In genomic region chr10:74924274-74924673, GRCm38 (mm10) we compare ENCODE assay signal across 20 mouse cellular contexts. TPM values are rescaled to one million over a fixed set of nuclear protein-coding genes. Genes with fewer than 3 reads are reported as not detected.
DNase-seq lines count a peak whose midpoint lies in the region; ATAC-seq lines count a peak whose summit lies in the region.
"Had no signal": no experiment of that assay in that cellular context is flagged by ENCODE, and none has a peak within 500 bp of the region (broad histone marks: within the 10 kb centered on the region; RNA-seq: fewer than 3 reads in every experiment).

No protein-coding gene starts in this region.

- peaks cover 9% of the 10 kb centered on the region; the same call in 1 of the 2 replicates for H3K9me3 ChIP-seq in megakaryocyte, embryonic 14.5 days
- H3K9me3 ChIP-seq: embryonic facial prominence, embryonic 13.5 days; embryonic facial prominence, embryonic 15.5 days; forebrain, embryonic 10.5 days; forebrain, embryonic 12.5 days; forebrain, embryonic 15.5 days had no signal

- peaks cover 57% of the 10 kb centered on the region for H3K27me3 ChIP-seq in megakaryocyte, embryonic 14.5 days (replicated peaks)
- H3K27me3 ChIP-seq: forebrain, embryonic 15.5 days; Patski had no signal

- peaks cover 70% of the 10 kb centered on the region for H3K4me1 ChIP-seq in megakaryocyte, embryonic 14.5 days

- no peak for ATAC-seq in megakaryocyte, adult 5-6 weeks (ENCODE audit: poor library complexity, severe bottlenecking)
- ATAC-seq: activated CD4-positive, CD25-positive, alpha-beta regulatory T cell, adult 4 months; forebrain, embryonic 15.5 days; Patski had no signal

- peak; percentile 46 for DNase-seq in cerebellum, adult 9-11 months
- DNase-seq in cerebellum, adult 11 months, result no peak
- peak; percentile 86 for DNase-seq in heart, adult 11 months
- no peak for DNase-seq in heart, adult 8-10 months (ENCODE audit: low spot score)
- DNase-seq in adrenal gland, postnatal 36 days, result no peak
- DNase-seq: adrenal gland, adult 8-10 months; adrenal gland, postnatal 14 days; cerebellum, adult 8-10 months; cerebellum, postnatal 36 days; embryo, embryonic 11 days had no signal

- no peaks in the 10 kb centered on the region for H3K36me3 ChIP-seq in megakaryocyte, embryonic 14.5 days (replicated peaks; ENCODE audit: low read length)
- H3K36me3 ChIP-seq: embryonic facial prominence, embryonic 13.5 days; embryonic facial prominence, embryonic 15.5 days; forebrain, embryonic 10.5 days; forebrain, embryonic 12.5 days; forebrain, embryonic 15.5 days had no signal

- peak overlapping the region; percentile 33 for H3K4me3 ChIP-seq in megakaryocyte, embryonic 14.5 days (replicated peaks)
- H3K4me3 ChIP-seq: embryonic facial prominence, embryonic 13.5 days; embryonic facial prominence, embryonic 15.5 days; erythroblast, embryonic 14.5 days; forebrain, embryonic 10.5 days; forebrain, embryonic 12.5 days; forebrain, embryonic 15.5 days had no signal

RNA-seq across cellular contexts. Expression of gene Gnaz, which starts 42.7 kb away (rescaled TPM):
- total RNA-seq in heart, adult 8-10 months (2022), result 1 to 10 TPM in 3 of 4 experiments, under 1 TPM in 1; 0.98 to 1.7 (median 1.1) TPM
- 224 and 350 TPM in 2 replicates for polyA plus RNA-seq in megakaryocyte, embryonic 14.5 days (2012; ENCODE audit: insufficient read depth, low replicate concordance)
- 0.11 TPM in 1 of 2 replicates, not detected in the other for total RNA-seq in megakaryocyte, adult 5-6 weeks (2015)
- total RNA-seq in megakaryocyte, adult 5-6 weeks (2017), result 0.18 TPM in 1 of 2 replicates, not detected in the other
- 1 to 10 TPM; 3.2 to 3.7 TPM for total RNA-seq in adrenal gland, postnatal 36 days (2021)
- polyA plus RNA-seq: activated CD4-positive, CD25-positive, alpha-beta regulatory T cell, adult 4 months had no signal

Comparison
In these comparisons a context has a peak if more than half of its experiments do, and no peak if none do; other contexts are left out.
1. DNase-seq: peak in cerebellum, adult 9-11 months (single experiment) and heart, adult 11 months (single experiment); none in cerebellum, adult 11 months (single experiment), heart, adult 8-10 months (single experiment) and adrenal gland, postnatal 36 days (0 of 2).